Mouse (Mus musculus) spleen, postnatal 36 days (tissue): ENCODE data around the gene Syt9.

ENCODE experiments used
- DNase-seq, 2 experiments: peaks; one replicate each; pipeline ENCODE4 v3.0.0; 2022; ENCODE audit warnings: low spot score in 2 of 2, mixed read lengths in 1 of 2

The Syt9 gene

DNA sequence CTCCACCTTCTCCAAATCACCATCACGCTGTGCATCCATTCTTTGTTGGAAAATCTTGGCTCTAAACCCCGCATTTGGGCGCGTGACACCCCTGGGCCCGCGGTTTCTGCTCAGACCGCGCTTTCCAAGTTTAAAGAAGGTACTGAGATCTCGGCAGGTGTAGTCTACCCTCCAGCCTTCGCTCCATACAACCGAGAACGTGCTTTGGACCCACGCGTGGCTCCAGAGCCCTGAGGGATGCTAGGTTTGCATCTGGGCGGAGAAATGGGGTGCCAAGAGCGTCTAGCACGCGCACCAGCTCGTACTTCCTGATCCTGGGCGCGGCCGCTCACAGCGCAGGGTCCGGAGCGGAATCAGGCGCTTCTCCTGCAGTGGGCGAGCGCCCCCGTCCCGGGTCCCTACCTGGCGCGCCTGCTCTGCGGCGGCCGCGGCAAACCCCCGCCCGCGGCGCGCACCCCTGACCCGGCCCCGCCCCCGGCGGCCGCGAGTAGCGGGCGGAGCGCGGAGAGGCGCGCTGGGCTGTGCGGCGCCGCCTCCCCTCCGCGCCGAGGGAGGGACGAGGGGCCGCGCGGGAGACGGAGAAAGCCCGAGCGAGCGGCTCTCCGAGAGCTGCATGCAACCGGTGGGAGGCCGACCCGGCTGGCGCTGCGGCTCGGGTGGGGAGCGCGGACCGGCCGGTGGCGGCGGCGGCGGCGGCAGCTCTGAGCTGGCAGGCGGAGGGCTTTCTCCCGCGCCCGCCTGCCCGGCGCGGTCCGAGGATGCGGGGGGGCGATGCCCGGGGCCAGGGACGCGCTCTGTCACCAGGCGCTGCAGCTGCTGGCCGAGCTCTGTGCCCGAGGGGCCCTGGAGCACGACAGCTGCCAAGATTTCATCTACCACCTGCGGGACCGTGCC, at the start of gene Syt9:
Gene Syt9, plus strand, starts transcription at position 497 of the 894 bp plus-strand sequence.
- no peak for DNase-seq

DNA sequence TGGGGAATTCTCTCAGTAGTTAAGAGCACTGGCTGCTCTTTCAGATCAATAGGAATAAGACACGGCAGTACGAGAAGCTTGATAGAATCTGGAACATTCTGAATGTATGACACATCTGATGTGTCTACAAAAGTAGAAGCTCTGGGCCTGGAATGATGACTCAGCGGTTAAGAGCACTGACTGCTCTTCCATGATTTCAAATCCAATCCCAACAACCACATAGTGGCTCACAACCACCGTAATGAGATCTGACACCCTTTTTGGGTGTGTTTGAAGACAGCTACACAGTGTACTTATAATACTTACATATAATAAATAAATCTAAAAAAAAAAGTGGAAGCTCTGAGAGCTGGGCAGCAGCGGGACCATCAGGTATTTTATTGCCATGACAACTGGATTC, 31.5 kb upstream of the Syt9 start:
- DNase-seq, result no peak

DNA sequence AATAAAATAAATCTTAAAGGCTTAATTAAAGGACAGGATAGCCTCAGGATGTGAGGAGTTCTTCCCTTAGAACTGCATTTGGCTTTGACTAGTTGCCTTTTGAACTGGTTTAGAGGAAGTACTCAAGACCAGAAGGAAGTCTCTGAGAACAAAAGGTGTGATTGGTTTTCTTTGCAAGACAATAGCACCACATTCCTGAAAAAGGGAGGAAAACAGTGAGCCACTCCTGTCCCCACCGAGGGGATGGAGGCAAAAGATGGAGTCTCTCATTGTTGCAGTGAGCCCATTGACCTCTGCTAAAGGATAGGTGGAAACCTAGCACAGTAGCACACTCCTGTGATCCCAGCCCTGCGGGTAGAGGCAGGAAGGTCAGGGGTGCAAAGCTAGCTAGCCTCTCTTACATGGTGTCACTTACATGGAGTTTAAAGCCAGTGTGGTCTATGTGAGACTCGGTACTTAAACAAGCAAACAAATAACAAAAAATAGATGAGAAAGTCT, 30.9 kb upstream of the Syt9 start:
- no peak for DNase-seq

DNA sequence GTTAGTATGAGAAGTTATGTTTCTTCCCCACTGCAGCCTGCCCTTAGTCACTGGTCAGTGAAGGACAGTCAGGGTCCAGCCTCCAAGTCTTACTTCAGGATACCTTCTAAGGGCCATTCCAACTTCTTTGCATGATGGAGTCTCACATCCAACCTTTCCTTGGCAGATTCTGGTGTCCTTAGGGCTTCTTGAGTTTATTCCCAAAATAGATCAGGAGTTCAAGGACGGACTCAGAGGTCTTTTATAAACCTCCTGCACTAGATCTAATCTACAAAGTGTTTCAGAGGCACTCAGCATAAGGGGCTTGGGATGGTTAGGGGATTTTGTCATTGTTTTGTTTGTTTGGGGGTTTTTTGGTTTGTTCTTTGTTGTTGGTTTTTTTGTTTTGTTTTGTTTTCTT, 30.3 kb upstream of the Syt9 start:
- DNase-seq, result no peak

DNA sequence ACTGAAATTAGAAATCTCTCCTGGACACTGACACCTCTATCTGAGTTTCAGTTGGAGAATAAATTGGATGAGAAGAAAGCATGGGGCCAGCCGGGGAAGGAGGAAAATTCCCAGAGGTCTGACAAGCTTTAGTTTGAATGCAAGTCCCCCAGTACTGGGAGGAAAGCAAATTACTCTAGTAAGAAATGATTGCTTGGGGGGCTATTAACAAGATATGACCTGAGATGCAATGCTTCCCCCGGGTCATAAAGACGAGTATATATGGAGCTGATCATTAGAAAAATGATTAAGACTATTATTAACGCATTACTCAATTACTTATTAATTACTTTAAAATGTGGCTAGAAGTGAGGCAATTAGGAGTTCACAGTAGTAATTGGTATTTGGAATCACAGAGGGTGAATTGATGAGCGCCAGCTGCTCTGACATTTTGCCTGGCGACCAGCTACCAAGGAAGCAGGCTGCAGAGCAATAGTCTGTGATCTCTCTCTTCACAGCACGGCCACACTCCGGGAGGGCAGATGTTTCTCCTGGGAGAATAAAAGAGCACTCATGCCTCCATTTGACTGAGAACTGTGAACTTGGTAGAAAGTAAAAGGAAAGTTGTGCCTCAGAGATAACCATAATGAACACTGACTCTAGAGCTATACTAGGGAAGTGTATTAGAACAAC, 28.9 kb upstream of the Syt9 start:
- DNase-seq, result no peak

DNA sequence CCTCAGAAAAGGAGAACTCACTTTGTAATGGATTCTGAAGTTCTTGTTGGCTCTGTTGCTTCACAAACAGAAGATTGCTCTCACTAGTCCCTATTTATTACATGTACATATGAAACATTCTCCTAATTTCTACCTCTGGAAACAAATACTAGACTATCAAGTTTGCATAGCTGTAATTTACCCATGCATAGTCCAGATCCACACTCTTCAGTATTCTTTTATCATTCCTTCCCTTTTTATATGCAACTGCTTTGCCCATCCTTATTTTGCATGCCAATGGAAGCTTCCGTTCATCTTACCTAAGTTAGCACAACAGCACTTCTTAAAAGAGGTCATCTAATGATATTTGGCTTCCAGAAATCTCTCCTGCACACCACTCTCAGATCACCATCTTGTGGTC, 21.3 kb upstream of the Syt9 start:
- DNase-seq, result no peak

DNA sequence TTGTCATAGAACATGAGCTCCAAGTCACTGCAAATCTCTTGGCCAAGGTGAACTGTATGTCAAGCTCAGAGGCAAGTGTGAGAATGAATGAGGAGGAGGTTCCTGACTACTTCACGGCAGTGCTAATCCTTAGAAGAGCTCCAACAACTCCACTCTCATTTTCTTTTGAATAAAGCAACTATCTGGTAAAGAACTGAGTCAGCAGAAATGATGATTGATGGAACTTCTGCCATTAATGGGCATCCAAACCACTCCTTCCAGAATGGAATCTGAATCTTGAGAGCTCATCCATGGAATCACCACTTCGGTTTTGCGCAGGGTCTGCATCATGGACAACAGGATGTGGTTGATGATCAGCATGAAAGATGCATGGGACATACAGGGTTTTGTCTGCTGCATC, 8.4 kb upstream of the Syt9 start:
- no peak for DNase-seq

DNA sequence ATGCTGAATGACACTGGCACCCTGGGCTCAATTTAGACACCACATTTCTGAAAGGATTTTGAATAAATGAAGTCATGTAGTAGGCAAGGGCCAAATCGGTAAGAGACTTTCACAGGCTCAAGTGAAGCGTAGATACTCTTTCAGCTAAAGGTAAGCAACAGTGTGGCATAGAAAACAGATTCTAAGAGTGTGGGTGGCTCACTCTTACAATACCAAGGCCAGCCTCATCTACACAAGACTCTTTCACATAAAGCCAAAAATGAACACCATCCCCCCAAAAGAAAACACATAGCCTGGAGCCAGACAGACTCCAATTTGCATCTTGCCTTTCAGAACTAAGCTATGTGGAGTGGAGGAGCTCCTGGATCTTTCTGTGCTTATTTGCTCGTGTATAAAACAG, 7.9 kb upstream of the Syt9 start:
- no peak for DNase-seq

DNA sequence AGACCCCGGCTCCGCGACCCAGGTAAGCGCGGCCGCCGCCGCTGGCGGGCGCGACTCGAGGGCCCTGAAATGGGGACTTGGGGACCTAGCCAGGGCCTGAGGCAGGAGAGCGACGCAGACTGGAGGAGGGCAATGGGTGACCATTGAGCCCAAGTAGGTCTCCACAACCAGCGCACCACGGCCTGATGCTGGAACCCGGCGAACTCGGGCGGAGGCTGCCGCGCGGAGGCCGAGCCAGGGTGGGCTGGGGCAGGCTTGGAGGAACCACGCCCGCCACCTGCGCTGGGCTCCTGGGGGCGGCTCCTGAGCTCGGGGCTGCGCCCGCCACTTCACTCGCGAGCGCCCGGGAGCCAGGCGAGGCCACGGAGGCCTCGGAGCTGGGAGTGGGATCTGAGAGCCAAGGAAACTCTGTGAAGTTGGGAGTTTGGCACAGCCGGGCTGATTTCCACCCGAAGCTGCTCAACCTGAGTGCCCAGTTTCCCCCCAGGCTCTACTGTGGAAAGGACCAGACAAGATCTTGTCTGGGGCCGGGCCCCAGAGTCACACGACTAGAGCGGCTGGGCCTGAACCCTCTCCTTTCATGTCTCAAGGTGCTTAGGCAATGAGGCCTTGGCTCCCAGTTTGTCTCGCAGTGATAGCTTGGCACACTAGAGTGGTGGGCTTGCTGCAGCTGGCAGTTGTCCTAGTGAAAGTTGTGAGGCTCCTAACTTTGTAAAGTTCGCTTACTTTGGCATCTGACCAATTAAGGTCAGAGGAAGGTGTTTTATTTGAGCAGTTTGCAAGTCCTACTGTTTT, 795 bp downstream of the Syt9 start:
- no peak for DNase-seq

DNA sequence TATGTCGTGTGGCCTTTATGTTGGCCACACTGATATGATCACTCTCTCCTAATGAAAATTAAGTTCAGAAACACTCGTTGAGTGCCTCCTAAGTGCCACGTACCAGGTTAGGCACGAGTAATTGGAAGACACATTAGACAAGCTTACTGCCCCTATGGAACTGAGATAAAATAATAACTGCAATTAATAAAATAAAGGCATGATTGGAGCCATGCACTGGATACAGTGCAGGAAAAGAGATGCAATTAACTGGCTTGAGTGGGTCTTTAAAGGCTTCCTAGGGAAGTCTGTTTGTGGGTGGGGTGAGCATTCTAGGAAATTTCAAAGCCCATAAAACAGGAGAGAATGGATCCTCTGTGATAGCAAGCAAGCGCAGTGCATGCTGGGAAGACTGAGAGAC, 10.0 kb downstream of the Syt9 start:
- DNase-seq, result no peak

DNA sequence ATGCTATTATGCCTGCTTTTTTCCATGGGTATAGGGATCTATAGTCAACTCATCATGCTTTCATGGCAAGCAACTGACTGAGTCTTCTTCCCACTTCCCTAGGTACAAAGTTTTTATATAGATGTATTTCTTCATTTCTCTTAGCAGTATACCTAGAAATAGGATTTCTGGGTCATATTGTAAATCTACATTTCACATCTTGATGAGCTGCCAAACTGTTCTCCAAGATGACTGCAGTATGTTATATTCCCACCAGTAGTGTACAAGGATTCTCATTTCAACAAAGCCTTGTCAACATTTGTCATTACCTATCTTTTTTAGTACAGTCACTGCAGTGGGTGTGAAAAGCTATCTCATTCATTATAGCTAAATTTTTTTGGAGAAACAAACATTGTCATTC, 19.1 kb downstream of the Syt9 start:
- DNase-seq, result no peak

DNA sequence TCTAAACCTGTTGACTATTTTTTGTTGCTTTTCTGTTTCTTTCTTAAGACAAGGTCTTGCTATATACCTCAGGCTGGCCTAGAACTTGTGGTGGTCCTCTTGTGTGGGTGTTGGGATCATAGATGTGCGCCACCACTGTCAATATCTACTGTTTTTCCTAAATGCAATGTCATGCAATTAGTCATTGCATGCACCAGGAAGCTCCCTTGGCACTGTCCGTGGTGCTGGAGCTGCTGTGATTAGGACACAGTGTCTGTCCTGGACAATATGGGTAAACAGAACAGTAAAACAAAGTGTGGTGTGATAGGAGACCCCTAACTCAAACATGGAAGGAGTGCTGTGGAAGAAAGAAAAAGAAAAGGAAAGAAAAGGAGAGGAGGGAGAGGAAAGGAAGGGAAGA, 22.2 kb downstream of the Syt9 start:
- DNase-seq, result no peak

DNA sequence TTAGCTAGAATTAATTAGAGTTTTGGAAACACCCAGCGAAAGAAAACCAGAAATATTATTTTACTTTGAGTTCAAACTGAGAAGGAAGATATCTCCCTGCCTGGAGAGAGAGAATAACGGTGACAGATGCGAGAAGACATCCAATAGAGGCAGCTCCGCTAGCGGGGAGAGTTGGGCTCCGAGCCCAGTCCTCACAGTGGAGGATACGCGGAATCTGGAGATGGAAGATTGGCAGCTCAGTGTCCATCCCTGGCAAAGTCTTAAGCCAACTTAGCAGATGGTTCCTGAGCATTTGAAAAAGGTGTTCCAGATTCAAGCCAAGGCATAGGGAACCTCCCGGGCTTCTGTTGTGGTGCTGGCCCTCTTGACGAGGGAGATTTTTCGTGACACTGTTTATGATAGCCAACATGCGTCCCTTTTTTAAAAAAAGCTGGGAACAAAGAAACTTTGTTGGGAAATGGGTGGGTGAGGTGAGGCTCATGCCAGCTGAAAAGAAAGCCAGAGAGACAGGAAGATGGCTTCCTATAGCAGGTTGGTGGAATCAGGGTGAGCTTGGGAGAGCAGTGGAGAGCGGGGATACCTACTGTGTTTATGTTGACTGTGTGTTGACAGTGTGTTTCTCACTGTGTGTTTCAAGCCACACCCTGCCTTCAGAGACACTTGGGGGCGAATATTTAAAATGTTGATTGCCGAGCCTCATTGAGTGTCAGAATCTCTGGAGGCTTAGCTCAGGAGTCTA, 29.7 kb downstream of the Syt9 start:
- DNase-seq, result no peak

DNA sequence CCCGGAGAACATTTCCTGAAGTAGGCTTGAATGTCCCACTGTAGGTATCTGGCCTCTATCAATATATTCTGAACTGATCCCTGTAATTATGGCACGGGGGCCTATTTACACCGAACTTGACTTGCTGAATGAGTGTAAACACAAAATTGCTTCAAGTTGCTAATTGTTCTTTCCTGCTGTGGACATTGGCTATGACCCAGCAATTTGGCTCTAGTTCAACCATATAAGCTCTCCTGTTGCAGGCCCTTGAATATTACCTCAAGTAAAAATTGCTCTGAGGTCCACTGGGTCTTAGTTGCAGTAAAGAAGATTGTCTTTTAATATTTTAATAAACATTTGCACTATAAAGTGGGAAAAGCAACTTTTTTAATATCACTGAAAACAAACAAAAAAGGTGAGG, 32.7 kb downstream of the Syt9 start:
- DNase-seq, result no peak

DNA sequence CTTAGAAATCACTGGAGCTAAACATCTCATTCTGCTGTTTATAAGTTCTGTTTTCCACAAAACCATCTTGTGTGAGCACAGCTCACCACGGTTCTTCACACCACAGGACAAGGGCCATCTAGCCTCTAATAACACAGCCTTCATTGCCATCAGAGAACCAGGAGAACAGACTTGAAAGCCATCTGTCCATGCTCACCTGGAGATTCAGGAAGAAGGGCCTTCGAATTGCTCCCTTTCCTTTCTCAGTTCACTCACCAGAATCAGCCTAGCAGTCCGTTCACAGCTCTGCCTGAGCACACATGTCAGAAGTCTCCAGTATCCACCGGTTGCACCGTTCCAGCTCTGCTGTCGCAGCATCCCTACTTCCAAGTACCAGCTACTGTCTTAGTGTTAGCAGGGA, 44.4 kb downstream of the Syt9 start:
- no peak for DNase-seq

DNA sequence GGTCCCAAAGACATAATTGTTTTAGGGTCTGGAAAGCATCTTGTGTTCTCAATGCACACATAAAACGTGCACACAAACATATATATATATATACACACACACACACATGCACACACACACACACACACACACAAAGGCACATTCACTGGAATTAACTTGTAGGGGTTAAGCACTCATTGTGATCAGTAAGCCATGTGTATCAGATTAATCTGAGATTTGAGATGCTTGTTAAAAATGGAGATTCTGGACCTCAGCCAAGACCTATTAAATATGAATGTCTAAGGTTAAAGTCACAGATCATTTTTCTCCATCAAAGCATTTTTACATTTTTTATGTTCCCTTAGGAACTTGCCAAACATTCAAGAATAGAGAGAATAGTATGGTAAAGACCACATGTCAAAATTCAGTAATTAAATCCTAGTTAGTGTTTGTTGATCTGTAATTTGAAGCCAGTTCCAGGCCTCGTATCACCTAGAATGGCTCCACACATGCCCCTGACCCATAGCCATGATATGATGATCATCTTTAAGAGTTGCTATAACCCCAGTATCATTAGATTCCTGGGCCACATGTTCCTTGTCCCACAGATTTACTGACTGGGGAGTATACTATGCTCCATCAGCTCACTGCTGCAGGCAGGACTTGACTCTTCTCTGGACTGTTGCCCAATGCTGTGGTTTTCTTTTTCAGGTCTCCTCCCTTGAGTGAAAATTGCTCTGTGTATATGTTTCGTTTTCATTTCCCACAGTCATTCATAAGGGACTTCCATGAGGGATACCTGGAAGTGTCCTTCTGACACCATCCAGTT, 46.7 kb downstream of the Syt9 start:
- DNase-seq, result no peak

DNA sequence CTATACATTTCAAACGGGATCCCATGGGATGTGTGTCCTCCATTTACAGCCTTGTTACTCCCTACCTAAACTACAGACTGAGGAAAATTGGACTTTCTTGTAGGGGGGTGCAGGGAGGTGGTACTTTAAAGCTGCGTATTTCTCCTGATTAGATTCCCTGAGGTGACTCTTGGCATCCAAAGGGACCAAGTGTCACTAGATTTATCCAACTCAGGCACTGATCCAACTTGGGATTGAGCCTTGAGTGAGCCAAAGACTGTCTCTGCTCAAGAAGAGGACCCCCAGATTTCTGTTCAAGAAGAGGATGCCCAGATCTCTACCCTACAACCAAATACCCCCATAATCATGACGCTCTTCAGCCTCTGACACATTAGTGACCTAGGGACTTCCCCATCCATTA, 66.9 kb downstream of the Syt9 start:
- DNase-seq, result no peak

DNA sequence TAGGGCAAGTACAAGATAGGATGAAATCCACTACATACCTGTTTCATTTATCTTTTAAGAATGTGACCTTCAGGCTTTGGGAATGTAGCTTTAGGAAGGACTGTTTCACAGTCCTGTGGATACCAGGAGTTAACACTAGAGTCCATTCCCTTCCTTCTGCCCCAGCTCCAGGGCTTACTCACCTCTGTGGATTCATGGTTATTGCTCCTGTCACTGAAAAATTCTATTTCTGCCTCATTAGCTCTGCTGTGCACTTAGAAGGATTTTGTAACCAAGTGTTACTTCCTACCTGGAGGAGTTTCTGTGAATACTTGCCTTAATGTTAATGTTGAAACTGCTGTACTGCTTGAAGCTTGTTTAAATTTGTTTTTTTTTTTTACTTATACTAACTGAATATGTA, 74.1 kb downstream of the Syt9 start:
- DNase-seq, result no peak

DNA sequence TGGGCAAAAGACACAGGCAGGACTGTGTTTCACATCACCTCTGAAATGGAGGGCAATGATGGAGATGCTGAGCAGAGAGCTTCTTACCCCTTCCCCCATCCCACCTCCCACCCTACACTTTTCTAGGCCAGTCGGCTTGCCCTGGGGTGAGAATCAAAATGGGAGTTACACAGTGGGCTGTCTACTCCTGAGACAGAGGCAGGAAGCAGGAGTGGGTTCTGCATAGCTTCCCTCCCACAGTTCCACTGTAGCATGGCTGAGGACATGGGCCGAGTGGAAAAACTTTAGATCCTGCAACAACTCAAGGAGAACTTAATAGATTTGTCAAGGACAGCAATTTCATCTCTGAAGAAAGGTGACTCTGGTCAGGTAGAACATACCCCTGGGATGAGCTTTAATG, 84.1 kb downstream of the Syt9 start:
- no peak for DNase-seq

DNA sequence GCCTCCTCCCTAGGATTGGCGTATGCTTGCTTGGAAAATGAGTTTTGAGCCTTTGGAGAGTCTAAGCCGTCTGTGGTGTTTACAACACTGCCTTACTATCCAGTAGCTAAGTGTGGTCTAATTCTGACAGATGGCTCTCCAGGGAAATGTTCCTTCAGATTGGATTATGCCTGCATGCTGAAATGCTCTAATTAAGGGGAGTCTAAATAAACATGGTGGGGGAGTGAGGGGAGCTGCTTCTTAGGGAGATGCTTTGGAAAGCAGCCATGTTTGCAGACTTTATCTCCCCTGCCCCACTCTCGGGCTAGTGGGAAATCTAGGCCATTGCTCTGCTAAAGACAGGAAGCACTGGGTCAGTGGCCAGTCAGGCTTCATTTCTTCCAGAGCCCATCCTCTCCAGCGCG, 84.6 kb downstream of the Syt9 start:
- DNase-seq, result no peak

DNA sequence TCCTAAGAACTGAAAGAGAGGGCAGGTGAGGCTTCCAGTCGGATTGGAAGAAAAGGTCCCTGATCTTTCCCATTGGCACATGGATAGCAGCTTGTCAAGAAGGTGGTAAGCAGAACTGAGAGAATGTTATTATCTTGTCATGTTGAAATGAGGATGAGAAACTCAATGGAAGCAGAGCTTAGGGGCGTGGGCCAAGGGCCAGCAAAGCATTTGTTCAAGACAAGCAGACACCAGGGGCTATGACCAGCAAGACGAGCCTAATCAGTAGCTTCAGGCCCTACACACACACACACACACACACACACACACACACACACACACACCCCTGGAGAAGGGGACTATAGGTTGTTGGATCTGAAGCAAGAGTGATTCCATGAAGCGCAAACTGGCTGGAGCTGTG, 90.6 kb downstream of the Syt9 start:
- no peak for DNase-seq
